Mouse (Mus musculus) neural tube, embryonic 11.5 days (tissue): ENCODE data around the gene Mras. TPM values are rescaled to one million over a fixed set of nuclear protein-coding genes. Genes with fewer than 3 reads are reported as not detected.

ENCODE experiments used
- ATAC-seq: fragments of 200-750 bp; cut with Nextera tagmentation; 2 replicates; pipeline ENCODE4 v1.8.0; 2017; ENCODE audit warnings: moderate number of reproducible peaks, mild to moderate bottlenecking, moderate TSS enrichment, moderate library complexity; ENCODE audit not compliant: insufficient read depth, low FRiP score, low TSS enrichment
- DNase-seq: peaks from one replicate; pipeline ENCODE4 v3.0.0-alpha.2; 2015; ENCODE audit warnings: low spot score
- H3K27ac ChIP-seq: fragments of 300-500 bp; sonication (generic); 2 replicates; pipeline ENCODE4 v1.5.1; 2014; ENCODE audit warnings: low read depth, mild to moderate bottlenecking, low read length
- H3K27me3 ChIP-seq: fragments of 300-500 bp; sonication (generic); 2 replicates; pipeline ENCODE4 v1.6.1; 2014; ENCODE audit warnings: mild to moderate bottlenecking, low read length, mixed read lengths; ENCODE audit not compliant: control insufficient read depth, insufficient read depth
- H3K36me3 ChIP-seq: fragments of 300-500 bp; sonication (generic); 2 replicates; pipeline ENCODE4 v1.6.1; 2014; ENCODE audit warnings: mild to moderate bottlenecking, low read length, moderate library complexity, mixed read lengths; ENCODE audit not compliant: control insufficient read depth, insufficient read depth
- H3K4me1 ChIP-seq: fragments of 300-500 bp; sonication (generic); 2 replicates; pipeline ENCODE4 v1.6.1; 2014; ENCODE audit warnings: low read length, mixed read lengths; ENCODE audit not compliant: control insufficient read depth, insufficient read depth
- H3K4me2 ChIP-seq: fragments of 300-500 bp; sonication (generic); 2 replicates; pipeline ENCODE4 v1.6.1; 2014; ENCODE audit warnings: low read depth, mild to moderate bottlenecking, moderate library complexity
- H3K4me3 ChIP-seq: fragments of 300-500 bp; sonication (generic); 2 replicates; pipeline ENCODE4 v1.5.1; 2014; ENCODE audit warnings: low read depth, low read length
- H3K9ac ChIP-seq: fragments of 300-500 bp; sonication (generic); 2 replicates; pipeline ENCODE4 v1.6.1; 2014; ENCODE audit warnings: mild to moderate bottlenecking, low read length
- H3K9me3 ChIP-seq: fragments of 300-500 bp; sonication (generic); 2 replicates; pipeline ENCODE4 v1.6.1; 2016; ENCODE audit warnings: low read length; ENCODE audit not compliant: control insufficient read depth
- WGBS: fragments of 180-500 bp; shearing (Covaris S2); extraction: QIAGEN DNeasy Blood & Tissue Kit; methylation state at CpG from one replicate; pipeline ENCODE4 v1.1.7; 2014; 5-methylcytosine and 5-hydroxymethylcytosine counted together
- polyA plus RNA-seq: library from polyadenylated mRNA; unstranded; fragments of >200 nt; fragmentation: Nextera tagmentation; extraction: Ambion mirVana; gene quantifications from 2 replicates; pipeline ENCODE4 v1.2.1, GENCODE M21; 2014

Gene Mras
- polyA plus RNA-seq, 1 experiment from 2014 or later = 17.5 TPM

DNA sequence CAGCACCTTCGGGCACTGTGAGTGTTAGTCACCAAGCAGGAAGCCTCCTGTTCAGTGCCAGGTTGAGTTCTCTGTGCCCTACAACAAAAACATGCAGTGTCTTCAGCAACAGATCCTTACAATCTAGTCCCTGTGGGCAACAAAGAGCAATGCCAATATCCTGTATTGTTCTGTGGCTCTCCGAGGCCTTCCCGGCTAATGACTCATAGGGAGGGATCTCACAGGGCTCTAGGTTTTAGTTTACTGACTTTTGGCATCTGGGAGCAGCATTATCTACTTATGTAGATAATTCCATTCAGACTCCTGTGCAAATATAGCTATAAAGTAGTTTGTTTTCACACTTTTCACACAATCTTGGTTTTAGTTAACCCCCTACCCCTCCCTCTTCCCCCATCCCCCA is 71.3 kb downstream of the Mras start:
- no peaks in the 10 kb centered on the region for H3K27me3 ChIP-seq
- ATAC-seq = no peak
- H3K27ac ChIP-seq = no peak overlapping the region
- no peak overlapping the region for H3K9ac ChIP-seq
- H3K4me1 ChIP-seq = no peaks in the 10 kb centered on the region
- H3K4me2 ChIP-seq = no peak overlapping the region
- H3K36me3 ChIP-seq = no peaks in the 10 kb centered on the region
- WGBS = 78% methylated on average over 3 of the region's 3 CpGs
- no peak for DNase-seq
- H3K9me3 ChIP-seq = no peaks in the 10 kb centered on the region
- no peak overlapping the region for H3K4me3 ChIP-seq

DNA sequence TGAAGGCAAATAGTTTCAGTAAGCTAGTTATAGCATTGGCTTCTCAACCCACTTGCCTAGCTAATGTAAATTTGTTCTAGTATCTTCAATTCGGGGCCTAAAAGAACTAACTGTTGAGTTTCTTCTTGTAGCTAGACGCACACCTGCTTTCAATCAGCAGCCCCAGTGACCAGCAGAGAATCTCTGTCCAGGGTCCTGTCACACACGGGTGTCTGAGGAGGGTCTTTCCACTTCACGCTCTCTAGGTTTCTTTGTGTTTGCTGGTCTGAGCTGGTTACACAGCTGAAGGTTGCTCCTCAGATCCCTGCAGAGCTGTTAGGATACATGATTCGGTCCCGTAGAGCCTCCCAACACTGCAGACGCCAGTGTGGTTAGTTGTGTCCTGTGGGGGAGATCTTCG is 74.1 kb downstream of the Mras start:
- Histone ChIP-seq H3K4me2 (no peak overlapping the region), H3K9ac (no peak overlapping the region), H3K9me3 (no peaks in the 10 kb centered on the region), H3K4me3 (no peak overlapping the region), H3K27me3 (peaks cover 11% of the 10 kb centered on the region), H3K36me3 (no peaks in the 10 kb centered on the region), H3K27ac (no peak overlapping the region), H3K4me1 (peaks cover under 1% of the 10 kb centered on the region; the same call in 1 of the 2 replicates)
- DNase-seq (peak; percentile 22), ATAC-seq (no peak)
- WGBS = 68% methylated on average over 8 of the region's 8 CpGs

DNA sequence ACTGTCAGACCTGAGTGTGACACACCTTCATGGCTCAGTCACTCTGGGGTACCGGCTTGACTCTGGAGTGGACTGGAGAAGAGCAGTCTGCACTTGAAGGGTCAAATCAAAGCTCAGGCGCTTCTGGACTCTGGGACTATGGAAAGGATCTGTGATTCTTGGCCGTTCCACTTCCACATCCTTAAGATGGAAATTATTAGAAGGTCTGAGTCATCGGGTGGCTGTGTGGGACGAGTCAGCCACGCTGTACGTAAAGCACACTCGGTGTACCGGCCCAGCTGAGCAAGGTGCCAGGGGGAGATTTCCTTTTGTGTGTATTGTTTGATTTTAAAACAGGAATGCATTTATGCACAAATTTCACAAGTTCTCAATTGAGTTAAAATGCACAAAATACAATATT is 75.2 kb downstream of the Mras start:
- 94% methylated on average over 9 of the region's 9 CpGs for WGBS
- no peaks in the 10 kb centered on the region for H3K9me3 ChIP-seq
- no peak overlapping the region for H3K9ac ChIP-seq
- no peak overlapping the region for H3K4me3 ChIP-seq
- peaks cover 7% of the 10 kb centered on the region; the same call in 1 of the 2 replicates for H3K4me1 ChIP-seq
- H3K4me2 ChIP-seq = no peak overlapping the region
- ATAC-seq = no peak
- H3K27me3 ChIP-seq = peaks cover 17% of the 10 kb centered on the region
- no peaks in the 10 kb centered on the region for H3K36me3 ChIP-seq
- H3K27ac ChIP-seq = no peak overlapping the region
- DNase-seq = no peak

DNA sequence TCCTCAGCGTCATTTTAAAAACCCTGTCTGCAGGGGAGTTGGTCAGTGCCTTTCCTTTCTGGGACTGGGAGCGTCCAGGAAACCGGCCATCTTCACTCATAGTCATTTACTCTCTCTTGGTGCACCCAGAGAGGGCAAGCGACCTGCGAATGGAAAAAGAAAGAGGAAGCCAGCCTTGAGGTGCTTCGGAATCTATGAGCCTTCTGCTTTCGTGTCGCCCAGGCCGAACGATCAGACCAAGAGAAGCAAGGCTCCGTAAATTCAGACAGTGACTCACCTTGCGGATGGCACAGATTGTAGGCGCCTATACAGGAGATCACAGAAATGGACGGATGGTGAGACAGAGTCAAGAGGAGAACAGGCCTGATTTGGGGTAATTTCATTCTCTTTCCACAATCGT is 78.2 kb downstream of the Mras start:
- 89% methylated on average over 15 of the region's 15 CpGs for WGBS
- Histone ChIP-seq H3K4me3 (no peak overlapping the region), H3K9ac (no peak overlapping the region), H3K27ac (no peak overlapping the region), H3K9me3 (no peaks in the 10 kb centered on the region), H3K4me2 (no peak overlapping the region), H3K27me3 (peaks cover 31% of the 10 kb centered on the region), H3K36me3 (no peaks in the 10 kb centered on the region), H3K4me1 (peaks cover 7% of the 10 kb centered on the region; the same call in 1 of the 2 replicates)
- DNase-seq = no peak
- ATAC-seq = no peak

DNA sequence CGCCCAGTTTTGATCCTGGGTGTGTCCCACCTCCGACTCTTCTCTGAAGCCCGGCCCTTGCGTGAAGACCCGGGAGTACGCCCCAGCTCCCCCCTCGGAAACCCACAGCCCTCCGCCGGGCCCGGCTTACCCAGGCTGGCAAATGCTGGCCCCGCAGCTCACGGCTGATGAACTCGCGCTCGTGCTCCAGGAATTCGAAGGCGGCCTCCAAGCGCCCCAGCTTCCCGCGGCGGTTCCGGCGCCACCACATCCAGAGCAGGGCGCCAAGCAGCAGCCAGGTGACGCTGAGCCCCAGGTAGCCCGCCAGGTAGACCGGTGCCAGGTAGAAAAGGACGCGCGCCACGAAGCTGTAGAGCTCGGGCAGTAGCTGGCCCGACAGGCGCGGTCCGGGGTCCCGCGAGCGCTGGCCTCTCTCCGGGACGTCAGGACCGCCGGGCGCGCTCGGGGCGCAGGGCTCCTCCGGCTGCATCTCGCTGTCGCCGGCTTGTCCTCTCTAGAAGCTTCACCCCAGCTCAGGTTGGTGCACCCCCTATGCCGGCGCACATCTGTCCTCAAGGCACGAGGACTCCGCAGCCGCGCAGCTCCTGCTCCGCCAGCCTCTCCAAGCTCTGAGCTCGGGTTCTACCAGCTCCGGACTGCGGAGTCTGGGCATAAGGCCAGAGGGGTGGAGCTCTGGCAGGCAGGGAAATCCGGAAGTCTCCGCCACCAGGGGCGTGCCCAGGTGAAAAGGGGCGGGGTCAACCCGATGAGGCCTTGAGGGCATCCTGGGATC is 79.1 kb downstream of the Mras start, which contains the start of gene Esyt3:
Gene Esyt3, minus strand, starts transcription at position 637 of the 772 bp plus-strand sequence.
- Histone ChIP-seq H3K9ac (0 out of 2 replicates have a peak within 1 kb of the TSS, but pooled peaks have one; percentile 8), H3K27me3 (peaks cover 31% of the 10 kb centered on the region), H3K4me2 (peak within 1 kb of the TSS; percentile 88), H3K9me3 (no peaks in the 10 kb centered on the region), H3K4me3 (peak within 1 kb of the TSS; percentile 38), H3K27ac (no peak within 1 kb of the TSS), H3K4me1 (peaks cover 7% of the 10 kb centered on the region; the same call in 1 of the 2 replicates), H3K36me3 (no peaks in the 10 kb centered on the region)
- DNase-seq (peak; percentile 41), ATAC-seq (peak; percentile 53; the same call in 1 of the 2 replicates)
- 1% methylated on average over 66 of the region's 66 CpGs for WGBS

DNA sequence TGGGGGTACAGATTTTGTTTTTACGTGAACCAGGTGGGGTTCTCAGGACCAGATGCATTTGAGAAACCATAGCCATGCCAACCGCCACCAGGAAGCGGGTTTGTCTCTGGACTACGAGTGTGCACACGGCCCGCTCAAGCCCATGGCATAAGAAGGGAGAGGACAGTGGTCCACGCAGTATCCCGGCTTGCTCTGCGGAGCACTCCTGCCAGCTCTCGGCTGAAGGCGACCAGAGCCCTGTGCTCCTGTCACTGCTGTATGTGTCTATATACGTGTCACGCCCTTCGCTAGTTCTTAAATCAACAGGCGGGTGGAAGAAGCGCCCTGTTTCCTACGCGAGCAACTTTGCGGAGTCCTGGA is 79.6 kb downstream of the Mras start:
- H3K27me3 ChIP-seq = peaks cover 31% of the 10 kb centered on the region
- H3K9ac ChIP-seq = 0 out of 2 replicates have a peak overlapping the region, but pooled peaks have one; percentile 8
- peak overlapping the region; percentile 38 for H3K4me3 ChIP-seq
- H3K36me3 ChIP-seq = no peaks in the 10 kb centered on the region
- H3K27ac ChIP-seq = no peak overlapping the region
- no peaks in the 10 kb centered on the region for H3K9me3 ChIP-seq
- WGBS = 5% methylated on average over 19 of the region's 19 CpGs
- H3K4me1 ChIP-seq = peaks cover 7% of the 10 kb centered on the region; the same call in 1 of the 2 replicates
- DNase-seq = peak; percentile 37
- no peak for ATAC-seq
- H3K4me2 ChIP-seq = peak overlapping the region; percentile 88

DNA sequence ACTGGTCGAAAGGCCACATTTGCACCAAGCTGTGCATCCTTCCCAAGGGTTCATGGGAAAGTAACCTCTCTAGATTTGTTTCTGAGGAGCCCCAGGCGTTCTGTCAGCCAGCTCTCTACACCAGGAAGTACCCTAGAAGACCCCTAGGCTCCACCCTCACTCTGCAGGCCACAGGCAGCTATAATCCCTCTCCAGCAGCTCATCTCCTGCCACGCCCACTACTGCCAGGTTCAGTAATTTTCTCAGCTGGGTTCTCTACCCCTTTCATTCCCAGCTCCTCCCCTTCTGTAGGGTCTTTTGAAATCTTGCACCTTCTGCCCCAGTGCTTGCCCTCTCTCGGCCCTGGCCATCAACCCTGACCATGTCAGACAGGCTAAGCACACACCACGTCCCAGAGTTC is 81.2 kb downstream of the Mras start:
- H3K4me2 ChIP-seq = no peak overlapping the region
- 16% methylated on average over 5 of the region's 5 CpGs for WGBS

DNA sequence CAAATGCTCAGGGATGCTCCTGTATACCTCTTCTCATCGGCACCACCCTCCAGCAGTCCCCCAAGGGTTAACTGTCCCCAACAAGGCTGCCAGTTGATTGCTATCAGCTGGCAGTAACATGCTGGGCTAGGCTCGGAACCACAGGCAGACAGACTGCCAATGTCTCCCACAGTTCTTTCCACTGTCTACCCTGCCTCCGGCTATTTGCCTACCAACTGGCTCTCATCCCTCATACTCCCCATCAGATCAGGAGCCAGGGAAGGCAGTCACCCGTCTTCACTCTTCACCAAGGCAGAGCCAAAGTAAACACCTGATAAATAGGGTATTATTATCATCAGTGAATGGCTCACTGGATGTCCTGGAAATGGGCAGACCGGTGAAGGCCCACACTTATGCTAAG is 82.4 kb downstream of the Mras start:
- ATAC-seq (no peak), DNase-seq (no peak)
- H3K4me3 ChIP-seq = no peak overlapping the region
- WGBS = 65% methylated on average over 5 of the region's 5 CpGs
- no peak overlapping the region for H3K9ac ChIP-seq
- no peak overlapping the region for H3K27ac ChIP-seq
- no peaks in the 10 kb centered on the region for H3K36me3 ChIP-seq
- peaks cover 31% of the 10 kb centered on the region for H3K27me3 ChIP-seq
- peaks cover 7% of the 10 kb centered on the region; the same call in 1 of the 2 replicates for H3K4me1 ChIP-seq
- no peaks in the 10 kb centered on the region for H3K9me3 ChIP-seq
- H3K4me2 ChIP-seq = no peak overlapping the region

More for the DNA sequence above, 81.2 kb downstream of the Mras start:
- Histone ChIP-seq H3K9ac (no peak overlapping the region), H3K36me3 (no peaks in the 10 kb centered on the region), H3K27ac (no peak overlapping the region), H3K4me1 (peaks cover 7% of the 10 kb centered on the region; the same call in 1 of the 2 replicates), H3K27me3 (peaks cover 31% of the 10 kb centered on the region), H3K9me3 (no peaks in the 10 kb centered on the region), H3K4me3 (no peak overlapping the region)
- ATAC-seq = no peak
- DNase-seq = no peak

DNA sequence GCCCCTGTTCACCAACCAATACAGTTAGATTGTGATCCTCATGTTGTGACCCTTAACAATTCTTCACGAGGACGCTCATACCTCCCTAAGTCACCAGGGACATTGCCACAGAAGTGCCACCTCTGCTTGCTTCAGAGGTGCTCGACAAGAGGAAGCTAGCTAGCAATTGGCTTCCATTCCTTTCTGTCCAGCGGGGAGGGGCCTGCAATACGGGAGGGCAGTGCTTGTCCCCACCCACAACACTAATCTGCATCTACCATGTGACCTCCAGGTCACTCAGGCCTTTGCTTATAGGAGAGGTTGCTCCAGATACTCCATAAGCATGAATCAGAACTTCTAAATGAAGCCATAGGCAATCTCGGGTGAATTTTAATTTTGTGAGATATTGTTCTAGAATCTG is 83.8 kb downstream of the Mras start:
- Histone ChIP-seq H3K9me3 (0 out of 2 replicates have a peak, but pooled peaks cover 2% of the 10 kb centered on the region), H3K4me3 (no peak overlapping the region), H3K36me3 (no peaks in the 10 kb centered on the region), H3K27ac (no peak overlapping the region), H3K4me1 (peaks cover 7% of the 10 kb centered on the region; the same call in 1 of the 2 replicates), H3K9ac (no peak overlapping the region), H3K27me3 (peaks cover 23% of the 10 kb centered on the region), H3K4me2 (no peak overlapping the region)
- WGBS = 69% methylated on average over 6 of the region's 6 CpGs
- ATAC-seq = no peak
- no peak for DNase-seq
